Mouse (Mus musculus) embryonic fibroblast, embryonic 13.5 days (primary cell): ENCODE results near the gene AI464131.

Source experiments
- CTCF ChIP-seq: IDR thresholded peaks from 2 replicates; pipeline ENCODE4 v1.5.1; 2011; ENCODE audit warnings: mild to moderate bottlenecking, control low read depth, low read length, moderate library complexity, borderline replicate concordance; ENCODE audit not compliant: insufficient read depth
- POLR2A ChIP-seq: IDR thresholded peaks from 2 replicates; pipeline ENCODE4 v1.6.1; 2011; ENCODE audit warnings: low read depth, mild to moderate bottlenecking, control low read depth, low read length, moderate library complexity

DNA sequence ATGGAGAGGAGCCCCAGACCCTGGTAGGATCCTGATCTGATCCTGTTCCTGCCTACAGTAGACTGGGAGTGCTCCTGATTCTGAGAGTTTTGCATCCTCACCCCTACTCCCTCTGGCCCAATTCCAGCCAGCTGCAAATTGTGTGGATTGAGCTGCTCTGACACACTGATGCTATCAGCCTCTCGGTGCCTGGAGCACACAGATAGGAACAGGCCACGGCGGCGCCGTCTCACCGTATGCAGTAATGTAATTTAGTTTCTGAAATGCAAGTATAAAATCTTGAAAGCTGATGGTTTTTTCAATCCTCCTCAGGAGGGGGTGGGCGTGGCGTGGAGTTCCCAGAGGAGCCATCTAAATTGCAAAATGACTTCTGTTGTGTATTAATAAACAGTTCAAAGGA is 39.3 kb upstream of the AI464131 start:
- TF ChIP-seq CTCF, result no peak
- no peak for TF ChIP-seq POLR2A
